Mouse (Mus musculus) brain, adult 2 months (tissue): Measurements from ENCODE around the gene Galnt7.

Experiments used
- DNase-seq: peaks from one replicate; pipeline ENCODE4 v3.0.0; 2011; ENCODE audit warnings: low read depth, low spot score

The Galnt7 gene

GRCm38 (mm10) chr8:57585128-57585442 is 67.7 kb downstream of the Galnt7 start:
- no peak for DNase-seq

GRCm38 (mm10) chr8:57584416-57585127 is 68.3 kb downstream of the Galnt7 start:
- DNase-seq: peak; percentile 97

- DNase-seq: peak; percentile 69
These were observed 73.0 kb downstream of the Galnt7 start for GRCm38 (mm10) chr8:57579845-57580244.

GRCm38 (mm10) chr8:57577301-57577700 is 75.5 kb downstream of the Galnt7 start:
- DNase-seq: no peak

GRCm38 (mm10) chr8:57576238-57576637 is 76.6 kb downstream of the Galnt7 start:
- peak; percentile 71 for DNase-seq

GRCm38 (mm10) chr8:57575336-57575735 is 77.5 kb downstream of the Galnt7 start:
- no peak for DNase-seq

GRCm38 (mm10) chr8:57574398-57574797 is 78.4 kb downstream of the Galnt7 start:
- peak; percentile 92 for DNase-seq

- peak; percentile 55 for DNase-seq
These were observed 79.0 kb downstream of the Galnt7 start for GRCm38 (mm10) chr8:57573844-57574243.

- peak; percentile 58 for DNase-seq
These were observed 82.9 kb downstream of the Galnt7 start for GRCm38 (mm10) chr8:57569886-57570285.

- DNase-seq: peak; percentile 93
These were observed 83.4 kb downstream of the Galnt7 start for GRCm38 (mm10) chr8:57569400-57569795.

- DNase-seq: peak; percentile 39
These were observed 84.0 kb downstream of the Galnt7 start for GRCm38 (mm10) chr8:57568633-57569399.

GRCm38 (mm10) chr8:57567998-57568397 is 84.8 kb downstream of the Galnt7 start:
- no peak for DNase-seq

GRCm38 (mm10) chr8:57565039-57565438 is 87.8 kb downstream of the Galnt7 start:
- DNase-seq: peak; percentile 86

- peak; percentile 80 for DNase-seq
These were observed 89.1 kb downstream of the Galnt7 start for GRCm38 (mm10) chr8:57563726-57564125.

GRCm38 (mm10) chr8:57562741-57563140 is 90.1 kb downstream of the Galnt7 start:
- no peak for DNase-seq

GRCm38 (mm10) chr8:57560926-57561325 is 91.9 kb downstream of the Galnt7 start:
- DNase-seq: peak; percentile 45

- no peak for DNase-seq
These were observed 100.5 kb downstream of the Galnt7 start for GRCm38 (mm10) chr8:57552102-57553032.

GRCm38 (mm10) chr8:57547581-57547980 is 105.3 kb downstream of the Galnt7 start:
- no peak for DNase-seq

- DNase-seq: no peak
These were observed 106.0 kb downstream of the Galnt7 start for GRCm38 (mm10) chr8:57546834-57547233.

GRCm38 (mm10) chr8:57546401-57546800 is 106.4 kb downstream of the Galnt7 start:
- DNase-seq: peak; percentile 96

- no peak for DNase-seq
These were observed 111.4 kb downstream of the Galnt7 start for GRCm38 (mm10) chr8:57541405-57541804.

GRCm38 (mm10) chr8:57540951-57541350 is 111.9 kb downstream of the Galnt7 start:
- no peak for DNase-seq
